Mouse (Mus musculus): ENCODE data around the gene Lce1l.

DNA sequence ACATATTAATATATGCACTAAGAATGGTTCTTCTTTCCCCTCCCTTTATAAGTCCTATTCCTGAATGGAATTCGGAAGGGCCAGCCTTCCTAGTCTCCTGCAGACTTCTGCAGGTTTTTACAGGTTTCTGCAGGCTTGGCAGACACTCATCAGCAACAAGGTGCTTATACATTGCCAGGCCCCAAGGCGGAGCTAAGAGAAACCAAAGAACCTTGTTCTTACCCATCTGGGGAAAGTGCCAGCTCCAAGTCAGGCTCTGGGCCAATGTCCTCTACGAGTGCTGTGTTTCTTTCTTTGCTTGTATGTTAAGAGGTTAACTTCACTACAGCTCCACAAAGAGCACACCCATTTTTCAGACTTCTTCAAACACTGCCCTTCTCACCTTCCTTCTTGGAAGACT, 43.0 kb upstream of the Lce1l start:
- TF ChIP-seq GATA1 (IDR thresholded peaks at IDR 0.05; ENCODE audit: low read length) (no peak), TAL1 (IDR thresholded peaks at IDR 0.05; ENCODE audit: low read length) (no peak)
